Mouse (Mus musculus) C2C12 (cell line): ENCODE data around the gene Plekhb1. TPM values are rescaled to one million over a fixed set of nuclear protein-coding genes. Genes with fewer than 3 reads are reported as not detected.

ENCODE experiments used
- H3K27me3 ChIP-seq: one replicate; pipeline ENCODE4 v1.6.1; 2011; ENCODE audit not compliant: control insufficient read depth, insufficient read depth, insufficient read length
- H3K36me3 ChIP-seq: one replicate; pipeline ENCODE4 v1.6.1; 2011; ENCODE audit not compliant: control insufficient read depth, insufficient read depth
- H3K4me3 ChIP-seq: one replicate; pipeline ENCODE4 v1.5.1; 2011; ENCODE audit warnings: mild to moderate bottlenecking, control low read depth; ENCODE audit not compliant: poor library complexity, insufficient read depth, severe bottlenecking
- H3K79me2 ChIP-seq: one replicate; pipeline ENCODE4 v1.6.1; 2011; ENCODE audit not compliant: control insufficient read depth, insufficient read depth
- H3K79me3 ChIP-seq: one replicate; pipeline ENCODE4 v1.6.1; 2011; ENCODE audit warnings: low read depth, control low read depth
- H3ac ChIP-seq: one replicate; pipeline ENCODE3; 2011; ENCODE audit warnings: low read depth; ENCODE audit not compliant: control insufficient read depth, insufficient read length
- CEBPB ChIP-seq: IDR thresholded peaks from one replicate; pipeline ENCODE4 v1.6.1; 2011; ENCODE audit warnings: low read depth, mild to moderate bottlenecking, control low read depth, moderate library complexity
- CTCF ChIP-seq: IDR thresholded peaks from one replicate; pipeline ENCODE4 v1.5.1; 2011; ENCODE audit not compliant: control insufficient read depth, insufficient read depth, insufficient read length
- FOSL1 ChIP-seq: IDR thresholded peaks from one replicate; pipeline ENCODE4 v1.8.0; 2011; ENCODE audit warnings: mild to moderate bottlenecking, low read length; ENCODE audit not compliant: poor library complexity, insufficient read depth, severe bottlenecking
- MAX ChIP-seq: IDR thresholded peaks from one replicate; pipeline ENCODE4 v1.6.1; 2011; ENCODE audit warnings: mild to moderate bottlenecking, control low read depth
- MYOD1 ChIP-seq: IDR thresholded peaks from one replicate; pipeline ENCODE4 v1.6.1; 2011; ENCODE audit warnings: low read depth; ENCODE audit not compliant: control insufficient read depth, insufficient read length
- MYOG ChIP-seq: IDR thresholded peaks from one replicate; pipeline ENCODE4 v1.6.1; 2011; ENCODE audit not compliant: control insufficient read depth, insufficient read length; ENCODE audit errors: extremely low read depth
- USF1 ChIP-seq: IDR thresholded peaks from one replicate; pipeline ENCODE4 v1.6.1; 2011; ENCODE audit warnings: low read depth, mild to moderate bottlenecking, control low read depth, moderate library complexity
- polyA plus RNA-seq: library from polyadenylated mRNA; unstranded; fragments of >200 nt; fragmentation: generic; extraction: Trizol; gene quantifications from one replicate; pipeline ENCODE4 v1.2.1, GENCODE M21; 2012; ENCODE audit warnings: missing spikeins

Plekhb1 gene
- polyA plus RNA-seq, 1 experiment: 0.94 TPM

DNA sequence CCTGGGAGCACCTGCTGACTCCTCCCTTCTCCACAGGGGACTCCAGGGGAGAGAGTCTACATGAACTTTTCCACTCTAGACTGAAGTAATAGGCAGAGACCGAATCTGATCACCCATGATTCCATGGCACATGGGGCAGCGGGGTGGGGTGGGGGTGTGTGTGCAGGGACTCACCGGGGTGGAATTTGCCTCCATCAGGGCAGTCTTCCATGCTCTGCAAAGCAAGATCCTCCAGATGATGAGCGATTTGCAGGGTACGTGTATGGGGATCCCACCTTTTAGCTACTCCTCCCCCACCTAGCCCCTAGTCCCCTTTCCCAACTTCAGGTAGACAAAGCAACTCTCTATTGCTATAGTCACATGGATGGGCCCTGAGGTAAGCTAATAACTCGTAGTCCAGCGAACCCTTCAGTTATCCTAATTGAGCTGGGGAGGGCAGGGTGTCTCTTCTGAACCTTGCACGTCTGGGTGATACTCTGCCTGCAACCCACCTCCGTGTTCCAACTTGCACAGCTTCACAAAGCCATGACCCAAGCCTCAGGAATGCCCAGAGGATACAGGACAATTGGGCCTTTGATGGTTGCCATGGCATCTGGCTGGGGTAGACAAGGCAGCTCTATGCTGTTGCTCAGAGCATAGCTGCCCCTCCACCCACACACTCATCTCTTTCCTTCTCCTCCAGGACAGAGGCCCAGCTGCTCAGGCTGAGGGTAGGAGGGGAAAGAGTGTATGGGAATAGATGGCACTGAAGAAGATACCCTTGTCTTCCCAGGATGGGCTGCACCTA lies 8.5 kb downstream of the Plekhb1 start:
- Histone ChIP-seq H3K4me3 (no peak overlapping the region), H3ac (no peak overlapping the region), H3K79me3 (no peaks in the 10 kb centered on the region), H3K27me3 (no peaks in the 10 kb centered on the region), H3K79me2 (no peaks in the 10 kb centered on the region), H3K36me3 (no peaks in the 10 kb centered on the region)
- TF ChIP-seq MAX (no peak), CEBPB (no peak), USF1 (no peak), MYOG (no peak), CTCF (no peak), FOSL1 (no peak), MYOD1 (no peak)

DNA sequence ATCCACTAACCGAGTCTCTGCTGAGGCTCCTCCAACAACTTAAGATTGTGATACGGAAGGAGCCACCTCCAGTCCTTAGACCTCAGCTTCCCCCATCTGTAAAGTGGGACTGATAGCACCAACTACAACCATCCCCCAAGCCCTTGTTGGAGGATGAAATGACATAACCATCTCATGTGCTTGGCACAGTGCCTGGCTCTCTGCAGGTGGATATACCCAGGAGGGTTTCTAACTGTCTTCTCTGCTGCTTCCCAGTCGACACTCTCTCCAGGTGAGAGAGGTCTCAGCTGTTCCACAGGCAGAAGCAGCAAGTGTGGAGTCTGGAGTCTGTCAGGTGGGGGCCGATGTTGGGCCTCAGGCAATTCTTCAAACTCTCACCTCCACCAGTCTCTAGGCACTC lies 11.2 kb downstream of the Plekhb1 start:
- H3K27me3 ChIP-seq: no peaks in the 10 kb centered on the region
- no peak overlapping the region for H3ac ChIP-seq
- H3K79me2 ChIP-seq: no peaks in the 10 kb centered on the region
- H3K4me3 ChIP-seq: no peak overlapping the region
- no peaks in the 10 kb centered on the region for H3K79me3 ChIP-seq
- H3K36me3 ChIP-seq: no peaks in the 10 kb centered on the region
- TF ChIP-seq MYOD1: no peak
- TF ChIP-seq USF1: no peak
- TF ChIP-seq MAX: no peak
- TF ChIP-seq CTCF: no peak
- TF ChIP-seq MYOG: no peak
- no peak for TF ChIP-seq CEBPB
- TF ChIP-seq FOSL1: no peak

DNA sequence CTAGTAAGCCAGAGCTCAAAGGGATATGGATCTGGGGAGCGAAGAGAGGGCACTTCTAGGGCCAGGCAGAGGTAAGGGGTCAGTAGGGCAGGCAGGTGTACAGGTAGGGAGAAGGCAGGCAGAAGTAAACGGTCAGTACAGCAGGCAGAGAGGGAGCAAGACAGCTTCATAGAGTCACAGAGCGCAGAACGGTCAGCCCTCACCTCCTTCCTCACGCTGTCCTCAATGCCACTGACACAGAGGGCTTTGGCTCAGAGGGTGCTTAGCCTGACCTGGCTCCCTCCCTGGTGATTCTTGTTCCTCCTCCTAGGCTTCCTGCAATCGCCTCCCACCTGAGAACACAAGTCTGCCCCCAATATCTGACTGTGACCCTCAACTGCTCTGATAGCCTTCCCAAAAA lies 11.8 kb downstream of the Plekhb1 start:
- no peaks in the 10 kb centered on the region for H3K27me3 ChIP-seq
- TF ChIP-seq MYOD1 (no peak), USF1 (no peak), FOSL1 (no peak)
- no peaks in the 10 kb centered on the region for H3K79me2 ChIP-seq
- peaks cover 4% of the 10 kb centered on the region for H3K36me3 ChIP-seq
- H3K4me3 ChIP-seq: no peak overlapping the region
- H3K79me3 ChIP-seq: no peaks in the 10 kb centered on the region
- no peak overlapping the region for H3ac ChIP-seq

DNA sequence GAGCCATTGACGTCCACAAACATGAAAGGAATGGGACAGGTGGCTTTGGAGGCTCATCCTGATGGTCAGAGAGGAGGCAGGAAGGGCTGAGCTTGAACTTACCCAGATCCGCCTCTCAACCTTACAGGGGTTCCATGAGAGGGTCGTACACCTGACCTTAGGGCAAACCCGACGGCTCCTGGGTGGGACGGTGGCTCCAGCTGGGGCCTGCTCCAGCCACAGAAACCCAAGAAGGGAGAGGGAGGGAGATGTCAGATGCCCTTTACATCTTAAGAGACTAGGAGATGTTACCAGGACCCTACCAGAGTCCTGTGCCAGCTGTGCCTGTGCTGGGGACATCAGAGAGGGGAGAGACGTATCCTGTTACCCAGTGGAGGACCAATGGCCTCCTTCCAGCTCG lies 12.4 kb downstream of the Plekhb1 start:
- no peak overlapping the region for H3K4me3 ChIP-seq
- H3K79me2 ChIP-seq: no peaks in the 10 kb centered on the region
- H3ac ChIP-seq: no peak overlapping the region
- H3K79me3 ChIP-seq: no peaks in the 10 kb centered on the region
- no peaks in the 10 kb centered on the region for H3K27me3 ChIP-seq
- TF ChIP-seq MYOG (no peak), MAX (no peak), CTCF (no peak), CEBPB (no peak), MYOD1 (no peak), USF1 (no peak), FOSL1 (no peak)
- peaks cover 4% of the 10 kb centered on the region for H3K36me3 ChIP-seq

DNA sequence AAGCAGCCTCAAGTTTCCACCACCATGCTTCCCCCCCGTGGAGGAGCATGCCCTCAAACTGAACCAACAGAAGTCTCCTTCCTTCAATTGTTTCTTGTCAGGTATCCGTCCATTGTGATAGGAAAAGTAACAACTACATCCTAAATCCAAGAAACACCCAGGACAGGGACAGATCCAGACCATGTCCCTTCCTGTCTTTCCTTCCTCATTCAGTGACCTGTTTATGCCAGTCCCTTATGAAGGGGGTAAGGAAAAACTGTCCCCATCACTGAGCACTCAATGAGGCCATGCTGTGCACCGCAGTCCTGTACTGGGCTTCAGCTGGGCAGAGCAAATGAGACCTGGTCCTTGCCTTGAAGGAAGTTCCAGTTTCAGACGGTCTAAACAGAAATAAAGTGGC lies 13.1 kb downstream of the Plekhb1 start:
- H3K79me3 ChIP-seq: no peaks in the 10 kb centered on the region
- H3K79me2 ChIP-seq: no peaks in the 10 kb centered on the region
- TF ChIP-seq USF1 (no peak), CEBPB (no peak)
- H3K4me3 ChIP-seq: no peak overlapping the region
- H3K27me3 ChIP-seq: no peaks in the 10 kb centered on the region
- peaks cover 4% of the 10 kb centered on the region for H3K36me3 ChIP-seq
- no peak overlapping the region for H3ac ChIP-seq

DNA sequence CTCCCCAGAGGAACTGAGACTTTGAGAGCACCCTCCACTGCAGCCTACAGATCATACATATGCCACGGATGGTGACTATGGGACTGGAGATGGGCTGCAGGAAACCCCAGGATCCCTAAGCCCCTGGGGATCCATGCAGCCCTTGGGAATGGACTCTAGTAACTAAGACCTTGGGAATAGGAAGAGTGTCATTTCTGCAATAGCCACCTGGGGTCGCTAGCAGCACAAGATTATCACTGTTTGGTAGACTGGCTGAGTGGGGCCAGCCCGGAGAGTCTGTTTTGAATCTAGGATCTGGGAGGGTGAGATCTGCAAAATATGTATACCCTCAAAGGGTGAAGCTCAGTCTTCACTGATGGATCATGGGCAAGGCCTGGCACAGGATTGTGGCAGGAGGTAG lies 17.1 kb downstream of the Plekhb1 start:
- H3K36me3 ChIP-seq: peaks cover 20% of the 10 kb centered on the region
- no peaks in the 10 kb centered on the region for H3K79me3 ChIP-seq
- H3ac ChIP-seq: no peak overlapping the region
- H3K79me2 ChIP-seq: no peaks in the 10 kb centered on the region
- TF ChIP-seq MYOG (no peak), USF1 (no peak), MAX (no peak), MYOD1 (no peak), CEBPB (no peak), FOSL1 (no peak)
- no peaks in the 10 kb centered on the region for H3K27me3 ChIP-seq
- H3K4me3 ChIP-seq: no peak overlapping the region
